Mouse (Mus musculus): ENCODE measurements at regions not wholly inside any gene's neighbourhood (a gene's known extent, or its start where the extent isn't known, plus 50 kb on each side); places are given as distances from the start of the nearest gene placed in this dataset.

DNA sequence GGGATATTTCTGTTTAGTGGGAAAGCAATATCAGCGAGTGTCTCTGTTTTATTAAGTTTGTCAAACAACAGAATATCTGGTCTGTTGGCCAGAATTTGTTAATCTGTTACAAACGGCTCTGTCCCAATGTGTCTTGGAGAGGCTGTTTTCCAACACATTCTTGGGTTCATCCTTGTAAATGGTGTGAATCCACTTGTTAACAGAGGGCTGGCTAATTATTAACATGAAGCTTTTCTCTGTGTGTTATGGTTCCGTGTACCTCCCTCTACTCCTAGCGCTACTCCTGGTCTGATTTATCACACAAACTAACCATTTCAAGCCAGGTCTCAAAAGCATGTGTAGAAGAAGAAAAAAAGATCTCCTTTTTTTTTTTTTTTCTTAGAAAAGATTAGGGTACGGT lies 60.4 kb downstream of the Pou3f3 start:
- TF ChIP-seq CTCF (conservative IDR thresholded peaks at IDR 0.05 in 1 of 2, IDR thresholded peaks at IDR 0.05 in 1 of 2; ENCODE audit: low read depth in 2 of 2, low read length in 2 of 2) (no peak), GABPA (IDR thresholded peaks at IDR 0.05; ENCODE audit: insufficient replicate concordance, low read depth, low read length) (no peak), TBP (conservative IDR thresholded peaks at IDR 0.05; ENCODE audit: low read depth, low read length) (no peak)

Data from CH12.LX (cell line).